Mouse (Mus musculus): ENCODE measurements at regions not wholly inside any gene's neighbourhood (a gene's known extent, or its start where the extent isn't known, plus 50 kb on each side); places are given as distances from the start of the nearest gene placed in this dataset.

- DNase-seq (ENCODE audit: extremely low spot score, low spot score): no peak
These were observed 136.1 kb upstream of the Car8 start for GRCm38 (mm10) chr4:8374737-8375489.

DNA sequence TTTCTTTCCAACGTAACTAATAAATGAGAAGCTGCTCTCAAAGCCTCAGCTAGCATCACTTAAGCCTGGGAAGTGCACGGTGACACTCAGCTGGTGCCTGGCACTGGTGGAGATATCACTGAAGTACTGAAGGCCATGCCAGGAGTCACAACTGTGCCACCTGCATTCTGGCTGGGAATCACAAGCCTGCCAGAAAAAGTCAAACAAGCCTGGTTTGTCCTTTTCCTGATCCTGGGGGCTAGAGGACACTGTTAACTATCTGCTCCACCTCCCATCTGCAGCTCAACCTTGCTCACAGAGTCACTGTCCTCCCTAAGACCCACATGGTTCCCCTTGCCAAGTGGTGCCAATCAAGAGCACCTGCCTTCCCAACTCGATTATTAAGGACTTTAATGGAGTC is 135.2 kb upstream of the Car8 start:
- no peak for DNase-seq (ENCODE audit: extremely low spot score, low spot score)

DNA sequence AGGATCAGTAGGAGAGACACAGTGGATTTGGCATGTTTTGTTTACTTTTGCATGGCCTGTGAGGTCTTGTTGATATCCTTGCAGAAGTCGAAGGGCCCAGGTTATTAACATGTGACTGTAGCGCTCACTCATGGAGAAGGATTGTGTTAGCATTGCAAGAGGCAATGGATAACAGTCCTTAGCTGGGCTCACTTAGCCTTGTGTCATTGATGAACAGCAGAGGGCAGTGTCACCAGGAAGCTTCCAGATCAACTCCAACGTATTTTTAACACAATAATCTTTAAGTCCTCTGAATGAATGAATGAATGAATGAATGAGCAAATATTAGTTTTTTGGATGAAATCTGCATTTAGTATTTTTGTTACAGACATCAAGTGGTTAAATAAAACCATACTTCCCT is 133.2 kb upstream of the Car8 start:
- DNase-seq (ENCODE audit: extremely low spot score, low spot score): no peak

DNA sequence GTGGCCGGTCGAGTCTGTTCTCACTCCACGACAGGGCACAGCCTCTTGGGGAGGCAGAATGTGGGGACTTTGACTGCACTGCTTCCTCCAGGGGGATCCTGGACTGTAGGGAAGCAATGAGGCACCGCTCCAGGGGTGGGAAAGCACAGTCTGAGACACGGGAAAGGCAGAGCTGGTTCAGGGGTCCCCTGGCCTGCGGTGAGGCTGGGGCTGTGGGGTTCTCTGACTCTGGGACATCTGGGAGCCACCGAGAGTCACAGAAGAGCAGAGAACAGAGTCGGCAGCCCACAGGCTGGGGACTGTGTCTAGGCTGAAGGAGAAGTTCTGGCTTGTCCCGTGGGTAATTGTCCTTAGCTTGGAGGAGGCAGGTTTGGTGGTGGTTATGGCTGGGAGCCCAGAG is 131.9 kb upstream of the Car8 start:
- DNase-seq (ENCODE audit: extremely low spot score, low spot score): no peak

DNA sequence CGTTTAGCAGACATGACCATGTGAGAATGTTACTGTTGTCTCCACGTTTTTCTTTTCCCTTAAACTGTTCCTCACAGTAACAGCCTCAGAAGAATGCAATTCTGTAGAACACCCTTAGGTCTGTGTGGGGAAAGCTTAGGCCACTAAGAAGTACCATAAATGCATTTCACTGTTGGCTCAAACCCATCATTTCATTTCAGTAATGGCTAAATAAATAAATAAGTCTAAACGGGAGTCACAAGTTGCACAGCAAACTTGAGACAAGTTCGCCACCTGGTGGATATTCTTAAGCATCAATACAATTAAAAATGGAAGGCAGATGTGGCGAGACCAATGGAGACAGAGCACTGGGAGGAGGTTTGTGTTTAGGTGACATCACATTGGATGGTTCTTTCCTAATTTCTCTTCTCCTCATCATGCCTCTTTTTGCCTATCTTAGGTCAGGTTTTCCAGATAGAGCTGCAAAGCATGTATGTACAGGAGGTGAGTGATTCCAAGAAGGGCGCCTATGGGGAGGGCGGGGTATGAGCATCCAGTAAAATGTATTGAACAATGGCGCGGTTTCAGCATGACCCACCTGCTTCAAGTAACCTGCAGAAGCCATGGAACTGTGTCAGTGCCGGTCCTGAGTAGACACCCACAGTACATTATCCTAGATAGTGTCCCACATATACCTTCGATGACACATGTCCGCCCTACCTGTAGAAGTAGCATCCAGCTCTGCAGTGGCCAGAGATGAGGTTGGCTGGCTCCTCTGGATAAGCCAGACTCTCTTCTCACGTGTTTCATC is 128.8 kb upstream of the Car8 start:
- DNase-seq (ENCODE audit: extremely low spot score, low spot score): peak; percentile 26

GRCm38 (mm10) chr4:8366978-8367377 is 128.1 kb upstream of the Car8 start:
- no peak for DNase-seq (ENCODE audit: extremely low spot score, low spot score)

- DNase-seq (ENCODE audit: extremely low spot score, low spot score): no peak
These were observed 123.6 kb upstream of the Car8 start for GRCm38 (mm10) chr4:8362409-8362808.

GRCm38 (mm10) chr4:8361931-8362330 is 123.1 kb upstream of the Car8 start:
- DNase-seq (ENCODE audit: extremely low spot score, low spot score): no peak

DNA sequence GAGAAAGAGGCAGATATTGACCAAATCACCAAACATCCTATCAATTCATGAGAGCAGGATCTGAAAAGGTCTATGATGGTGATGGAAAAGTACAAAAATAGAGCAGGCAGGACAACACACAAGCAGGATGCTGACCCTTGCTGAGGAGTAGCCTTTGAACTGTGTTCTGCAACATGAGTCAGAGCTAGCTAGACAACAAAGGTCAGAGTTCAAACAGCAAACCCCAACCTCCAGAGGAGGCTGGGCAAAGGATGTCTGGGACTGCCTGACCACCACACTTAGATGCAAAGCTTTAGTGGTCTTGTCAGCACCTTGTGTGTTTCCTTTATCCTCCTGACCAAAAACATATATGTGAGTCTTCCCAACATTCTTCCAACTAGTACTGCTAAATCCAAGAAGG is 122.5 kb upstream of the Car8 start:
- no peak for DNase-seq (ENCODE audit: extremely low spot score, low spot score)

- no peak for DNase-seq (ENCODE audit: extremely low spot score, low spot score)
These were observed 118.6 kb upstream of the Car8 start for GRCm38 (mm10) chr4:8357443-8357842.

GRCm38 (mm10) chr4:8341928-8342327 is 103.1 kb upstream of the Car8 start:
- DNase-seq (ENCODE audit: extremely low spot score, low spot score): no peak

DNA sequence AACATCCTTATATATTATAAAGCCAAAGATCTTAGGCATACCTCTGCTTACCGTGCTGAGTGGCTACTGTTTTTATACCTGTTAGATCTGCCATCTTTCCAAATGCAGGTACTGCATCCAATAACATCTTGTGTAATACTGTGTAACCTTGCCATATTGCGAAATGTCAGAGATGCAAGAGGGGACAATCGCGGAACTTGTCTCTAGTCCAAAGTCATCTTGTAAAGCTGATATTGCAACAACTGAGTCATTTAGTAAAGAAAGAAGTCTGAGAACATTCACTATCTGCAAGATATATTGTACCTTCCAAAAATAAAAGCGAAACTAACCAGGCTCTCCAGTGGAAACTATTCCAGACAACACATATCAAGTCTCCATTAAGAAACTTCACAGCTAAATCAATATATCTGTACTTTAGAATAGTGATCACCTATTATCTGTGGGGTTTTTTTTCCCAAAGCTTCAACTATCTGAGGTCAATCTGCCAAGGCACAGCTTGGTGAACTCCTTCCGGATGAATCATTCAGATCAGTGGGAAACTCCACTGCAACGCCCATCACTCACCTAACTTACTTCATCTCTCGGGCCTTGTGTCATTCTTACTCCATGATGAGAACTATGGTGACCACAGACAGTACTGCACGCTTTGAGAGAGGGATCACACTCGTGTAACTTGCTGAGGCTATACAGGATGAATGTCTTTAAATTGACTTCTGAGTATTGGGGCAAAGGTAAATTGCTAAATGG is 70.6 kb upstream of the Car8 start:
- DNase-seq (ENCODE audit: extremely low spot score, low spot score): no peak

- no peak for DNase-seq (ENCODE audit: extremely low spot score, low spot score)
These were observed 53.7 kb upstream of the Car8 start for GRCm38 (mm10) chr4:8292563-8292962.

- no peak for DNase-seq (ENCODE audit: extremely low spot score, low spot score)
These were observed 53.0 kb upstream of the Car8 start for GRCm38 (mm10) chr4:8291528-8292492.

DNA sequence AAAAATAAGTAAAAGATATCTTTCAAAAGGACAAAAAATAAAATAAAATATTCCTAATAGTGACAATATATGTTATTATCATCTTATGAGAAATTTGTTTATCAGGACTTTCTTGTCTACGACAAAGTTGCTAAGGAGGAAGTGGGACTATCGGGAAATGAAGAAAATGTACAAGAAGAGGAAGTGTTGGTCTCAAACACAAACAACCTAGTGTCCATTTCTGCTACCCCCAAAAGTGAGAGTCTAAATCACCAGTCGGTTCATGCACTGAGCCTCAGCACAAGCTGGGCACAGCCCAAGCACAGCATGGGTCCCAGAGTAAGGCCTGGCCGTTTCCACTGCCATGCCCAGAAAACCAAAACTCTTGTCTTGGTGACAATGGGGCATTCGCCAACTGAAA is 51.1 kb upstream of the Car8 start:
- no peak for DNase-seq (ENCODE audit: extremely low spot score, low spot score)

All from neural tube, embryonic 10.5 days (tissue).